Mouse (Mus musculus) spleen, adult 12 weeks (tissue): ENCODE data around the gene Gsg1l2.

ENCODE experiments used
- DNase-seq: peaks from one replicate; pipeline ENCODE4 v3.0.0; 2022; ENCODE audit warnings: low spot score

Gsg1l2 gene

DNA sequence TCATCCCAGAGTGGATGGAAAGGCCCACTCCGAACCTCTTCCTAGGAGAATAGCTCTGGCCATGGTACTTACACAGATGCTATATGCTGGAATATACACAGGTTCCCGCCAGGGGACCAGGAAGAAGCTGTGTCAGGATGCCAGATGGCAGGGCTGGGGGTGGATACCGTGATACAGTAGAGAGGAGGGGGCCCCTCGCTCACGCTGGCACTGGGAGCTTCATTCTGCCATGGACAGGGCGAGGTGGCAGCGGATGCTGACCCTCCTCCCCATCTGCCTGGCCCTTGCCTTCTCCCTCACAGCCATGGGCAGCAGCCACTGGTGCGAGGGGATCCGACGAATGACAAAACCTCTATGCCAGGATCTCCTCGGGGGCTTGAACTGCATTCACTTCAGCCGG, at the start of gene Gsg1l2:
Gsg1l2 (plus strand) TSS at position 230 of the 400 bp plus-strand sequence.
- DNase-seq = no peak

DNA sequence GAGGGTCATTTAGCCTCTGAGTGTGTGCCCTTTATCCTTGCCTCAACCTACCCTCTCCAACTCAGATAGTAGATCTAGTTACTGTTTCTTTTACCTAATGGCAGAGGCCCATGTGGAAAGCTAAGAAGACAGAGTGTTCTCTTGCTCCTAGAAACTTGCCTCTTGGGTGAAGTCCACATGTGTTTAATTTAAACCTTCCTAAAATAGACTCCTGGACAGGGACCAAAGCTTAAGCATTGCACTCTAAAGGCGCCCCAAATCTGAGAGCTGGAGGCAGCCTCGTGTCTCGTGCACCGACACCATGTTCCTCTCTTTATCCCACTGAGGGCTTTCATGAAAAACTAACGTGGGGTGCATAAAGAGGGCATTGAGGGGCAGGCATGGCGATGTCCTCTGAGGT, 47.3 kb upstream of the Gsg1l2 start:
- no peak for DNase-seq

DNA sequence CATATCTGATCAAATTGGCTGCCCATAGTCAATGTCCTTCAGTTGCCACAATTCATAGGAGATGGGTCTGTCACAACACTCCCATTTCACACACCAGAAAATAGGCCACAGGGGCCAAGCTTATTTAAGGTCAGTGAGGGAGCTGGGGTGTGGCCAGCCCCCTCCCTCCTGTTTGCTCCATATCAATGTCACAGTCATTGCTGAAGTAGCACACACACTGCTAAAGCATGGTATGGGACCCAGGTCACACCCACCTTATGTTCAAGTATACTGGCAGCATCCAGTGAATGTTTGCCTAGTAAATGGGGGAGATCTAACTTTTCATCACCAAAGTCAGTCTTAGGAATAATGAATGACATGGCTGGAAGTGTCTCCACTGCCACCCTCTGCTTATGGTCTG, 45.7 kb upstream of the Gsg1l2 start:
- DNase-seq = no peak

- DNase-seq = no peak
Observed at GRCm38 (mm10) chr11:67731056-67731455, 43.4 kb upstream of the Gsg1l2 start.

- DNase-seq = no peak
Observed at GRCm38 (mm10) chr11:67733726-67734125, 40.7 kb upstream of the Gsg1l2 start.

GRCm38 (mm10) chr11:67734597-67734996, 39.8 kb upstream of the Gsg1l2 start:
- DNase-seq = no peak

- DNase-seq = no peak
Observed at GRCm38 (mm10) chr11:67738345-67738744, 36.1 kb upstream of the Gsg1l2 start.

GRCm38 (mm10) chr11:67738846-67739490, 35.4 kb upstream of the Gsg1l2 start:
- no peak for DNase-seq

GRCm38 (mm10) chr11:67741569-67741968, 32.8 kb upstream of the Gsg1l2 start:
- no peak for DNase-seq

GRCm38 (mm10) chr11:67756287-67756686, 18.1 kb upstream of the Gsg1l2 start:
- DNase-seq = no peak

GRCm38 (mm10) chr11:67757373-67758167, 16.8 kb upstream of the Gsg1l2 start:
- DNase-seq = no peak

GRCm38 (mm10) chr11:67771053-67771452, 3.4 kb upstream of the Gsg1l2 start, which contains the start of gene Glp2r:
TSS of gene Glp2r (minus strand) at chr11:67771153.
- DNase-seq = no peak

GRCm38 (mm10) chr11:67771691-67772090, 2.7 kb upstream of the Gsg1l2 start:
- DNase-seq = no peak

GRCm38 (mm10) chr11:67772577-67772976, 1.8 kb upstream of the Gsg1l2 start:
- DNase-seq = no peak

DNA sequence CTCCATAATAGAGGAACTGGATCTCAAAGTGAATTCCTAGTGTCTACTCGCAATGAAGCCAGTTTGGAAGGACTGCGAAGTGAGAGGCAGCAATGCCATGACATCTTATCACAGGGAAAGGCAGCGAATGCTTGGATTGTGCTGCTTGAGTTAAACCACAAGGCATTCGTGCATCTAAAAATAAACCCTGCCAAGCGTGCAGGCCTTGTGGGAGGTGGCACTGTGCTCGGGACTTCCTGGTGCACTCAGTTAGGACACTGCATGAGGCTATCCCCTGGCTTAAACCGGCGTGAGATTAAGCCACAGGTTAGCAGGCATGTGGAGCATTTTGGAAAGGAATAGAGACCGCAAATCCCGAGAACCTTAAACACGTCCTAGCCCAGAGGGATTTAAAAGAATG, 15.8 kb downstream of the Gsg1l2 start:
- DNase-seq = no peak

- DNase-seq = no peak
Observed at GRCm38 (mm10) chr11:67797931-67798330, 23.5 kb downstream of the Gsg1l2 start, which contains the start of gene Dhrs7c. TSS of gene Dhrs7c (plus strand) at chr11:67798187.

GRCm38 (mm10) chr11:67800130-67800723, 25.8 kb downstream of the Gsg1l2 start:
- no peak for DNase-seq

GRCm38 (mm10) chr11:67801169-67801568, 26.8 kb downstream of the Gsg1l2 start:
- no peak for DNase-seq

GRCm38 (mm10) chr11:67805538-67805937, 31.1 kb downstream of the Gsg1l2 start:
- DNase-seq = no peak

DNA sequence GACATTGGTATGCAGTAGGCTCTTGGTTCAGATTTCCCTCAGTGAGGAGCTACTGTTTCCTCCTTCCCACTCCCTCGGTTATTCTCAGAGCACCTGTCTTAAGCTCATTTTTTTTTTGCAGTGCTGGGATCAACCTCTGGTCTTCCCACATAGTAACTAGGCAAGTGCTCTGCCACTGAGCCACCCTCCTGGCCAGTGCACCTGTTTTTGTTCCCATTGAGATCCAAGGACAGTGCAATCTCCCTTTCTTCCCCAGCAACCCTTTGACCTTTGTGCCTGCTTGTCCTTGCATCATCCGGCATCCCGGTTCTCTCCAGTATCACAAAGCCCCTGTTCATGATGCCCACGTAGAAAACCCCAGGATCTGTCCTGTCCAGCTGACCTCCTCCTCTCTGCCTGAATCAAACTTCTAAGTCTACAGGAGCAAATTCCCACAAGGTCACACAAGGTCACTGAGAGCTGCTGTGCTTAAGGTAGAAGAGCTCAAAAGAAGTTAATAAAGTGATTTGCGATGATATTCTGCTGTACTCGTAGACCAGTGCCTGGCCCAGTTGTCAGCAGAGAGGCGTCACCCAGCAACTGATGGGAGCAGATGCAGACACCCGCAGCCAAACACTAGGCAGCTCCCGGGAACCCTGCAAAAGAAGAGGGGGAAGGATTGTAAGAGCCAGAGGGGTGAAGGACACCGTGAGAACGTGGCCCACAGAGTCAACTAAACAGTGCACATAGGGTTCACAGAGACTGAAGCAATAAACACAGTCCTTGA, 32.6 kb downstream of the Gsg1l2 start:
- DNase-seq = no peak

DNA sequence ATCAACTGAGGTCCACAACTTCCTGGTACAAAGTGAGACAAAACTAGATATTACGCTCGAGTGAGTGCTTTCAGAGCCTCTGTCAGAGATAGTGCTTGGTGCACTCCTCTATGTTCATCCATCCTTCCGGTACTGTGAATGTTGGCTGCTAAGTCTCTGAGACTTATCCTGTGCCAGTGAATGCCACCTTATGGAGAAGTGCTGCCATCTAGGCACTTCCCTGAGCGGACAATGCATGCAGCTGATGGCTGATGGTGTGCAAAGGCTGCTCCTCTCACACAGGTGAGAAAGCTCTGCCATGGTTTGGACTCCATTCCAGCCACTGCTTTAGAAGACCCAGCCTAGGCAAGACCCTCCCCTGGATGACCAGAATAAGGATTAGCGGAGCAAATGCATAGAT, 33.6 kb downstream of the Gsg1l2 start:
- no peak for DNase-seq

DNA sequence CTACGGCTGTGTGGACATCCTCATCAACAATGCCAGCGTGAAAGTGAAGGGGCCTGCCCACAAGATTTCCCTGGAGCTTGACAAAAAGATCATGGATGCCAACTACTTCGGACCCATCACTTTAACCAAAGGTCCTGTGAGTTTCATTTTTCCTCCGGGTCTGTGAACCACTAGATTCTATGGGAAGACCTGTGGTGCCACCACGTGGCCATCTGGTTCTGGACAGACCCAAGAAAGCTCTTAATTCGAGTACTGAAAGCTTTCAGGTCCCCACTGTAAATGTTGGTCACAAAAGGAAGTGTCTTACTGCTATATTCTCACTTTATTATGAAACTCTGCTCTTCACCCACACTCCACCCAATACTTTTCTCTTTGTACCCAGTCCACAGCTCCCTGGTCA, 37.1 kb downstream of the Gsg1l2 start:
- no peak for DNase-seq
